Mouse (Mus musculus) frontal cortex, postnatal 10 days (tissue): ENCODE data around the gene Cryba1.

Source experiments
- DNase-seq, 2 experiments: peaks; one replicate each; pipeline ENCODE4 v3.0.0; 2022; ENCODE audit warnings: low spot score in 2 of 2, mixed read lengths in 1 of 2

Cryba1 gene

DNA sequence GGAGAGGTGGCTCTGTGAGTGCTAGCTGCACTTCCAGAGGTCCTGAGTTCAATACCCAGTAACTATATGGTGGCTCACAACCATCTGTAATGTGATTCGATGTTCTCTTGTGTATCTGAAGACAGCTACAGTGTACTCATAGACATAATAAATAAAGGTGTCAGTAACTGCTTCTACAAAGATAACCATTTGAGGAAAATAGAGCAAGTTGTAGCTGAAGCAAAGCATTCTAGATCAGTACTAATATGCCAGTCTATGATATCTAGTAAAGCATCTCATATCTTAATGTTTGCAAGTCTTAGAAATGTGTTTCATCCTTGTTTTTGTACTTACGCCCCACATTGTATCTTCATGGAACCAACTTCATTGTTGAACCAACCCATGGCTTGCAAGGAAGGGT, 6.0 kb downstream of the Cryba1 start:
- DNase-seq = no peak

DNA sequence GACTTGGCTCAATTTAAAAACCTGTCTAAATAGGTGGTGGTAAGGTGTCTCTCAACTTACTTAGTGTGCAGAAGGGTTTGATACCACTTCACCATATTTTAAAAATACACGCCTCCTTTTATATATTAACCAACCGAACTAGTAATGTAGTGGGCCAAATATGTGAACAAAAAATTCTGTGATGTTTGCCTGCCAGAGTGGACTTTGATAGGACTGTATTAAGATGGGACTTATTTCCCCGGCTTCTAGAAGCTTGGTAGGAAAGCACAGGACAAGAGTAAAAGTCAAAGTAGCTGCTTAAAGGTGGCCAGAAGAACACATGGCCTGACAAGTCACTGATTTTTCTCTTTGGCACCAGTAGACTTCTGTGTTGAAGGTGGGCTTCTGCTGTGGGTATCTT, 11.3 kb downstream of the Cryba1 start:
- no peak for DNase-seq

DNA sequence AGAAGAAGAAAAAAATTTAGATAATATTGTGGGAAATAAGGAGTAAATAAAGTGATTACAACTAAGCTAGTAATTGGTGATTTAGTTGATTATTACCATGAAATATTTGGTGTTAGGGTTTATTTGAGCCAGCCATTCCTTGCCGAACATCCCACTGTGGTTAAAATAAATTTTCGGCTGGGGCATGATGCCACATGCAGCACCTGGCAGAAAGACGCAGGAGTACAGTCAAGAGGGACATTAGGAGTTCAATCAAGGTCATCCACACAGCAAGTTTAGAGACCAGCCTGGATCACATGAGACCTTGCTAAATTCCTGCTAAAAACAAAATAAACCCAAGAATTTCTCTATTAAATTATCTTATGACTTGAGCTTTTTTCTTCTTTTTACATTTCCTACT, 16.0 kb downstream of the Cryba1 start:
- DNase-seq = no peak

DNA sequence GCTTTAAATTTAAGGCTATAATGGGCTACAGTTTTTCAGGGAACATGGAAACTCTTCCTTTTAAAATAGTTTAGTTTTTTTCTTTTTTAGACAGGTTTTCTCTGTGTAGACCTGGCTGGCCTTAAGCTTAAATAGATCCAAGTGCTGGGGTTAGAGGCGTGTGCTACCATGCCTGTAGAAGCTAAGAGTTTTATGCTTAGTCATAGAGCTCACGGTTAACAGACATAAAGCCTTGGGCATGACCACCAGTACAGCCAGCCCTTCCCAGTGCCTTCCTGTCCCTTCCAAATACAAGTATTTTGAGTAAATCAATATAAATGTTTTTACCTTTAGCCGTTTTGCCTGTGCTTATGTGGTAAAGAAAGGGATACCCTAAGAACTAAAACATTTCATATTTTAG, 19.2 kb downstream of the Cryba1 start:
- no peak for DNase-seq

DNA sequence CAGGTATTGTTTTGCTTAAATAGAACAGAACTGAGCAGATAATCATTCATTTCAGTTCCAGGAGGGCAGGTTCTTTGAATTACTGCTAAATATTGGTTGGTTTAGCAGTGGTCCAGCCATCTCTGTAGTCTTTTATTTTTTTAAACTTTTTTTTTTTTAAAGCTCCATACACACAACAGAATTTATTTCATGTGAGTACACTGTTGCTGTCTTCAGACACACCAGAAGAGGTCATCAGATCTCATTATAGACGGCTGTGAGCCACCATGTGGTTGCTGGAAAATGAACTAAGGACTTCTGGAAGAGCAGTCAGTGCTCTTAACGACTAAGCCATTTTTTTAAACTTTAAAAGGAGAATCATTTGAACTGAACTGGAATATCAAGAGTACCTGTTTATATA, 27.9 kb downstream of the Cryba1 start:
- DNase-seq = no peak

DNA sequence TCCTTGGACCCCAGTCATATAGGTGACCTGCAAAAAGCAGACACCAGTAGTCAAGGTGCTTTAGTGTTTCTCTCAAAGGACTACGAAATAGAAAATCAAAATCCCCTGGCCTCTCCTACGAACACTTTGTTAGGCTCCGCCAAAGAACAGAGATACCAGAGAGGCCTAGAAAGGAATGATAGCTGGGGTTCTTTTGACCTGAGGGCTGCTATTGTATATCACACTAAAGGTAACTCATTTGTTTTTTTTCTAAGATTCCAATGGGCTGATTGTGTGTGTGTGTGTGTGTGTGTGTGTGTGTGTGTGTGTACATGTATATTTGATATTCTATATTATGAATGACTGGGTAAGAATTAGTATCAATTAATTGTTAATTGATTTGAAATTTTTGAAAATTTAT, 32.1 kb downstream of the Cryba1 start:
- no peak for DNase-seq

DNA sequence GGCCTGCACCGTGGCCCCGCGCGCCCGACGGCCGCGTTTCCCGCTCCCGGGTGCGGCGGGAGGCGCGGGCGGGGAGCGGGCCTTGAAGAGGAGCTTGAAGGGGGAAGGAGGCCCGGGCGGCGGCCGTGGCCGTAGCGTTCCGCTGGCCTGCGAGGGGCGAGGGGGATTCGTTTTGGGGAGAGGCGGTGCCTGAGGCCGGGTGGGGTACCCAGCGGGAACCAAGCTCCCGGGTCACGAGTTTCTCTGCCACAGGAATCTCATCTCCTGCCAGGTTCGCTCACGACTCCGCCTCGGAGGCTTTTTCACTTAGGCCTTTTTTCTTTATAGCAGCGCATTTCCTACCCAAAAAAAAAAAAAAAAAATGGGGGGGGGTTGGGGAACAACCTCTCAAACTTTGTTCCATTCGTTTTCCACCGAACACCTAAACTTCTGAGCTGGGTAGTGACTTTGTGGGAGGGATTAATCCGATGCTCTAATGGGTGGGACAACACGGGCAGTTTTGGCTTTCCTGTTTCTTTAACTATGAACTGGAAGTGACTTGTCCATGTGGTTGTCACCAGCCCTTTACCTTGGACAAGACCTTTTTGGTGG, 37.4 kb downstream of the Cryba1 start:
- DNase-seq = peak; percentile 41 to 45

DNA sequence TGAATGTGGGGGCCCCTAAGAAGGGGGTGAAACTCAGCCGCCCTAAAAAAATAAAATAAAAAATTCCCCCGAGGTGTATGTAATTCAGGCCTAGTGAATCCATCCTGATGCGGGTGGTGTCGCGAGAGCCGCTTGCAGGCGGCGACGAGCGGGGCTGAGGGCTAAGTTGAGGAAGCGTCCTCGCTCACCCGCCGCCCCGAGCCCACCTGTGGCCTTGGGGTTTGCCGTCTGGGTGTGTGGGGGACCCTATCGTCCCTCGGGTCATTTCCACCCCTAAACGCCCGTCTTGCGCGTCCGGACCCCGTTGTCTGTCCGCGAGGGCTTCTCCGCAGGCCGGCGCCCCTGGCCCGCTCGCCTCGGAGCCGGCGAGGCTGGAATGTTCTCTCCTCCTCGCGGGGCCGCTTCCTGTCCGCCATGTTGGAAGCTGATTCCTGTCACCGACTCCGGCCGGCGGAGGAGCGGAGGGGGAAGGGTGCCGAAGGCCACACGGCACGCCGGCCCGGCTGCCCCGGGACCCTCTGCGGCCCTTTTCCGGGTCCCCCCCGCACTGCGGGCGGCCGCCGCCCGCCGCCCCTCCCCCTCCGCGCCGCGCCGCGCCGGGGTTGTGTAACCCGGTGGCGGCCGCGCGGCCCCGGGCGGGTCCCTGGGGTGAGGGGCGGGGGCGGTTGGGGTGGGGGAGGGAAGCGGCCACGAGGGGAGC, 38.1 kb downstream of the Cryba1 start:
- peak; percentile 37 to 60 for DNase-seq

DNA sequence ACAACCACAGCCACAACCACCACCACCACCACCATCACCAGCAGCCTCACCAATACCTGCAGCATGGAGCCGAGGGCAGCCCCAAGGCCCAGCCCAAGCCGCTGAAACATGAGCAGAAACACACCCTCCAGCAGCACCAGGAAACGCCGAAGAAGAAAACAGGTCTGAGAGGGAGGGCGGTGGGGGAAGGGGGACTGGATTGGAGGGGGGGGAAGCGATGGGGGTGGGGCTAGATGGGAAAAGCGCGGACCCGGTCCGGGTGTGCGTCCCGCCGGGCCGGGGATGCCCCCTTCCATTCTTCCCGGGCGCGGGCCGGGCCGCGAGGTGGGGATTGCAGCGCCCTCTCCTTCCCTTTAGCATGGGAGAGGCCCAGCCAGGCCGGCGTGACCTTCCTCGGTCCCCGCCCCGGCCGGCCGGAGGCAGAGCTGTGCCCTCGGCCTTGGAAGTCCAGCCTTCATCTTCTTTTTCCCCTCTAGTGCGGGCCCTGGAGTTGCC, 38.7 kb downstream of the Cryba1 start:
- DNase-seq = peak; percentile 14 to 48

DNA sequence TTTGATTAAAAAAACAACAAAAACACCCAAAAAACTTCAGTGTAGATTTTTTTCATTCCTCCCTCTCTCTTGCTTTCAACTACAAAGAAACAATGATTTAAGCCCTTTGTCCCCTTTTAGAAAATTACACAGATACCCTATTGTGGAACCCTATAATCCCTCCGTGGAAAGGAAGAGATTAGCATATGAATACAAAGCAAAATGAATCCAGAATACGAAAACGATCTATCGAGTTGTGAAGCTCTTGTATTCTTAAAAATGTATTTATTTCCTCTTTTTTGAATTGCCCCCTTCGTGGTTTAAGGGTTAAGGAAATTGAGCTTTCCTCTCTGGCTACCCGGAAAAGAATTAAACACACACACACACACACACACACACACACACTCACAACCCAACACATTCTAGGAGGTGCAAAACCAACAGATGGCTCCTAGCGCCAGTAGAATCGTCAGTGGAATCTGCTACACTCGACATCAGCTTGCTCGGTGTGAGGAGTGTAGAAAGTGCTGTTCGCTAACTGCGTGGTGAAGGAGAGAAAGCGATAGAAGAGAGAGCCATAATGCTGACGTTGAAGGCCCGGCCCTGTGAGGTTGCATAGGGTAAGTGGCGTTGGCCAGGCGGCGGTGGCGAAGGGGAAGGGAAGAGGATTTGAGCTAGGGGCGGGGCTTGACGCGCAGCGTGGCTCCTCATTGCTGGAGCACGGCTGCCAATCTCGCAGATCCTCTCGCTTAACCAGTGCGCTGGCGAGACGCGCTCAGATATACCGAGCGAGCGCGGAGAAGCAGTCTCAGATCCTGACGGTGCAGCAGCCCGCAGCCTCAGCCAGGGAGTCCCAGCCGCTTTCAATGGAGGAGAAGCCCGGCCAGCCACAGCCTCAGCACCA, 39.5 kb downstream of the Cryba1 start, which contains the start of gene Nufip2:
TSS of gene Nufip2 (plus strand) at position 773 of the 883 bp plus-strand sequence.
- DNase-seq = peak; percentile 98 to 99

DNA sequence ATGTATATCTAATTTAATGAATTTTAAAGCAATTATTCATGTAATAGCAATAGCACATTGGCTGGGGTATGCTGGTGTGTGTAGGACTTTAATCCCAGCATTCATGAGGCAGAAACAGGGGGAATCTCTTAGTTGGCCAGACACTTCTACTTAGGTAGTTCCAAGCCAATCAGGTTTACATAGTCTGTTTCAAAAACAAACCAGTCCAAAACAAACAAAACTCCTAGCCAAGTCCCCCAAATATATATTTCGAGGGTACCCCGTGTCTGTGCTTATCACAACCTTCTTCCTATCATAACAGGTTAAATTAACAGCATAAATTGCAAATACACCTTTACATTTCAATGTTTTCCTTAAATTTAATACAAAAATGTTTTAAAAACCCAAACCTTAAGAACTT, 40.2 kb downstream of the Cryba1 start:
- no peak for DNase-seq

DNA sequence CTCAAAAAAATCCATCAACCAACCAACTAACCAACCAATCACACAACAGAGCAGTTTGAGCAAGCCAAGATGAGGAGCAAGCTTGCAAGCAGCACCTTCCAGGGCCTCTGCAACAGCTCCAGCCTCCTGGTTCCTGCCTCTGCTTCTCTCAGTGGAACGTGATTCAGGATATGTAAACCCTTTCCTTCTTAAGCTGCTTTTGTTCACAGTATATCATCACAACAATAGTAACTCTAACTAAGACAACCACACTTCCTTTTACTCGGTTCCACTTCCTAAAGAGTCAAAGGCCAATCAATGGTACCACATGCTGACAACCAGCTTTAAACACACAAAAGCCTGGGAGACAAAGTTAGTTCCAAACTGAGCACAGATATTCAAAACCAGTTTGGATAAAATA, 45.1 kb downstream of the Cryba1 start:
- no peak for DNase-seq

DNA sequence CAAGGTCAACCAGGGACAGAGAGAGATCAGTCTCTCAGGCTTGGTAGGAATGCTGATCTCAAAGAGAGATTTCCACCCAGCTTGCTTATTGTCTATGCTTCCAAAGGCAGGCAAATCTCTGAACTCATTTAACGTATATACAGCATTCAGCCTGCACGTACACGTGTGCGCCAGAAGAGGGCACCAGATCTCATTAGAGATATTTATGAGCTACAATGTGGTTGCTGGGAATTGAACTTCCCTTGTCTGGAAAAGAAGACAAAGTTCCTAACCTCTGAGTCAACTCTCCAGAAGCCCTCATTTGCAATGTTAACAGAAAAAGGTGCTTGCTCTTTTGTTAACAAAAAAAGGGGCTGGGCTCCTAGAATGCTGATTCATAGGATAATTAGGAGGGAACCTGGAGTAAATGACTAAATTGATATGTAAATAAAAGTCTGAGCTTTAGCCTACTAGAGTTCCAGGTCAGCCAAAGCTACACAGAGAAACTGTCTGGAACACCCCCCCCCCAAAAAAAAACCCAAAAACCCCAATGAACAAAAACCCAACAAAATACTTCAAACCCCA, 51.6 kb downstream of the Cryba1 start:
- no peak for DNase-seq

DNA sequence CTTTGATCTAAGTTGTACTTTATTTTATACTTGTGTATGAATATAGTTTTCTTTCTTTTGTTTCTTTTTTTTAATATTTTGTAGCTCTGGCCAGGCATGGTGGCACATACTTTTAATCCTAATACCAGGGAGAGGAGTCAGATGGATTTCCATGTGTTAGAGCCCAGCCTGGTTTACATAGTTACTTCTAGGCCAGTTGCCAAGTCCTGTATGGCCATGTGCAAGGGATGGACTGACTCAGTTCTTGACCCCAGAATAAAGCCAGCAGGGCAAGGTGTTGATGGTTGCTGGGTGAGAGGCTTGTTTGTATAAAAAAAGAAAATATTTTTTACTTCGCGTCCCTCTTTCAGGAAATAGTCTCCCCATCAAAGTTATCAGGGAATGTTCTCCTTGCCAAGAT, 52.3 kb downstream of the Cryba1 start:
- DNase-seq = no peak
